Mouse (Mus musculus) heart, embryonic 13.5 days (tissue): ENCODE results near the gene Scn3b. TPM values are rescaled to one million over a fixed set of nuclear protein-coding genes. Genes with fewer than 3 reads are reported as not detected.

Experiments used
- ATAC-seq: fragments of 200-750 bp; cut with Nextera tagmentation; 2 replicates; pipeline ENCODE4 v1.8.0; 2017; ENCODE audit warnings: moderate TSS enrichment; ENCODE audit not compliant: insufficient number of reproducible peaks, low FRiP score, low TSS enrichment; ENCODE audit errors: extremely low read depth
- H3K27ac ChIP-seq: fragments of 300-500 bp; sonication (generic); replicated peaks from 2 replicates; pipeline ENCODE4 v1.5.1; 2015; ENCODE audit warnings: moderate library complexity, mild to moderate bottlenecking, inconsistent platforms
- H3K27me3 ChIP-seq: fragments of 300-500 bp; sonication (generic); replicated peaks from 2 replicates; pipeline ENCODE4 v1.6.1; 2015; ENCODE audit warnings: mild to moderate bottlenecking, inconsistent platforms
- H3K36me3 ChIP-seq: fragments of 300-500 bp; sonication (generic); 2 replicates; pipeline ENCODE4 v1.6.1; 2015; ENCODE audit warnings: mild to moderate bottlenecking, inconsistent platforms
- H3K4me1 ChIP-seq: fragments of 300-500 bp; sonication (generic); 2 replicates; pipeline ENCODE4 v1.6.1; 2015; ENCODE audit warnings: inconsistent platforms
- H3K4me2 ChIP-seq: fragments of 300-500 bp; sonication (generic); 2 replicates; pipeline ENCODE4 v1.6.1; 2015; ENCODE audit warnings: inconsistent platforms, mild to moderate bottlenecking, moderate library complexity
- H3K4me3 ChIP-seq: fragments of 300-500 bp; sonication (generic); 2 replicates; pipeline ENCODE4 v1.5.1; 2015; ENCODE audit warnings: moderate library complexity, mild to moderate bottlenecking, inconsistent platforms
- H3K9ac ChIP-seq: fragments of 300-500 bp; sonication (generic); 2 replicates; pipeline ENCODE4 v1.6.1; 2015; ENCODE audit warnings: inconsistent platforms, mild to moderate bottlenecking, moderate library complexity
- H3K9me3 ChIP-seq: fragments of 300-500 bp; sonication (generic); 2 replicates; pipeline ENCODE4 v1.6.1; 2016; ENCODE audit warnings: inconsistent platforms
- WGBS: fragments of 180-500 bp; shearing (Covaris S2); methylation state at CpG from one replicate; pipeline ENCODE4 v1.1.7; 2015; ENCODE audit warnings: mixed read lengths; 5-methylcytosine and 5-hydroxymethylcytosine counted together
- polyA plus RNA-seq: library from polyadenylated mRNA; unstranded; fragments of >200 nt; fragmentation: Nextera tagmentation; extraction: Ambion mirVana; gene quantifications from 2 replicates; pipeline ENCODE4 v1.2.1, GENCODE M21; 2015

Gene Scn3b
- polyA plus RNA-seq, 1 experiment from 2014 or later = 1.3 TPM

GRCm38 (mm10) chr9:40317735-40318134 is 48.7 kb downstream of the Scn3b start:
- Histone ChIP-seq H3K9me3 (no peaks in the 10 kb centered on the region), H3K4me2 (no peak overlapping the region), H3K36me3 (peaks cover 33% of the 10 kb centered on the region), H3K9ac (no peak overlapping the region), H3K27me3 (no peaks in the 10 kb centered on the region), H3K4me1 (peaks cover 32% of the 10 kb centered on the region), H3K27ac (no peak overlapping the region), H3K4me3 (no peak overlapping the region)
- 81% methylated on average over 4 of the region's 4 CpGs for WGBS
- ATAC-seq = no peak

DNA sequence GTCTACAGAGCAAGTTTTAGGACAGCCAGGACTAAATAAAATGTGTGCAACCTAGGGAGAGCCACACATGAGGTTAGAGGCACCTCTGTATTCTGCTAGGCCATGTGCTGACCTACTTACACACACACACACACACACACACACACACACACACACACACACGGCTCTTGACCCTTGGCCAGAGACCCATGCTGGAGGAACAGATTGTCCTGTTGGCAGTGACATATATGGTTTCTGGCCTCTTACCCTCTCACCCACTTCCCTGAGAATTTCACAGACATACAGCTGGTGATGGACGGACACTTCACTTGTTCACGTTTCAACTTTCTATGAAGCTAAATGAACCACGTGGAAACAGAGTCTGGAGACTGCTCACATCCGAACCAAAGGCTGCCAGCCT is 49.8 kb downstream of the Scn3b start:
- H3K4me1 ChIP-seq = peaks cover 35% of the 10 kb centered on the region

DNA sequence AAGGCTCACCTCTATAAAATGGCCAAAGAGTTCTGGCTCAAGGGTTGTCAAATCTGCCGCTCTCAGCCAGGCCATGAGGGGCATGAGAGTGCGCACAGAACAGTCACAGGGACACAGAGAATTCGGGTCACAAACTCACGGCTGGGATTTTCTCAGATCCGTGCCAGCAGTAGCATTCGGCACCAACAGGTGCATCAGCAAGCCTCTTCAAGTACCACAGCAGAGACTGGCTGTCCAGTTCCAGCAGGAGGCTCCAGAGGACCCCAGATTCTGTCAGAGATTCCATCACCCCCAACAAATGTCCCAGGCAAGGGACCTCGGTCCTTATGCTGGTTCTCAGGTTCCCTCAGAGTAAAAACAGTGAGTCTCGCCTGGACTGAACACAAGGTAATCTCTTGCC is 51.4 kb downstream of the Scn3b start:
- Histone ChIP-seq H3K36me3 (peaks cover 18% of the 10 kb centered on the region), H3K4me2 (peak overlapping the region; percentile 22), H3K9ac (no peak overlapping the region), H3K4me3 (no peak overlapping the region), H3K4me1 (peaks cover 43% of the 10 kb centered on the region), H3K27me3 (no peaks in the 10 kb centered on the region), H3K9me3 (no peaks in the 10 kb centered on the region), H3K27ac (peak overlapping the region; percentile 59)
- 80% methylated on average over 8 of the region's 8 CpGs for WGBS
- ATAC-seq = no peak

More for the DNA sequence above, 49.8 kb downstream of the Scn3b start:
- Histone ChIP-seq H3K9me3 (no peaks in the 10 kb centered on the region), H3K4me2 (no peak overlapping the region), H3K27ac (no peak overlapping the region), H3K36me3 (peaks cover 33% of the 10 kb centered on the region), H3K27me3 (no peaks in the 10 kb centered on the region), H3K4me3 (no peak overlapping the region), H3K9ac (no peak overlapping the region)
- no peak for ATAC-seq
- WGBS = 82% methylated on average over 5 of the region's 5 CpGs

DNA sequence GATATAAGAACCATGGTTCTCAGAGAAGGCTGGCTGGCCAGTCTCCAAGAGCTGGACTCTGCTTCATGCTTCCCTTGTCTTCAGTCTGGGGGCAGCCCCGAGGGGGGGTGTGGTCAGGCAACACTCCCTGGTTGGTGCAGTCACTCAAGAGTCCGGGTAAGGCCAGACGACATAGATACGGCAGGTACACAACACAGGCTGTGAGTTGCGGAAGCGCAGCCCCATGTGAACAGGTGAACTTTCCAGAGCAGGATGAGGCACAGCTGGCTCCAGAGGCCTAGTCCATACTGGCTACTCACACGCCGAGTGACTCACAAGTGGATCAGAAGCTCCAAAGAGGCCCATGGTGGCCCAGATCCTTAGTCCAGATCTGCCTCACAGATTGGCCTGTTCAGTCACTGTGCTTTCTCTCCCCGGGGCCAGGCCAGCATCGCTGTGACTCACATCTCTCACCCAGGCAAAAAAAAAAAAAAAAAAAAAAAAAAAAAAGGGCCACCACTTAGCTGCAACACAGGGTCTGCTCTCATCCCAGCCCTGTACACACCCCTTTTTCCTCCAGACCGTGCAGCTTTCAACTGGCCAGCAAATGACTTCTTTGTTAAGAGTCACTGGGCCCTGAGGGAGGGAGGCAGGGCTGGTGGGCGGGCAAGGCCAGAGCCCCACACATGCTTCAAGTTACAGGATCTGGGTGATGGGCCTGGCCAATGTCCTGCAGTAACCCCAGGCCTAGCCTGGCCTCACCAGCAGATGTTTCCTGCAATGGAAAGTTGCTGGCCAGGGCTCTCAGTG is 52.1 kb downstream of the Scn3b start:
- H3K27me3 ChIP-seq = no peaks in the 10 kb centered on the region
- peak overlapping the region; percentile 59 for H3K27ac ChIP-seq
- H3K9ac ChIP-seq = no peak overlapping the region
- H3K4me2 ChIP-seq = peak overlapping the region; percentile 22; the same call in 1 of the 2 replicates
- peaks cover 14% of the 10 kb centered on the region for H3K36me3 ChIP-seq
- peaks cover 49% of the 10 kb centered on the region for H3K4me1 ChIP-seq
- WGBS = 47% methylated on average over 12 of the region's 12 CpGs
- H3K9me3 ChIP-seq = no peaks in the 10 kb centered on the region
- no peak overlapping the region for H3K4me3 ChIP-seq
- peak; percentile 59 for ATAC-seq

GRCm38 (mm10) chr9:40321668-40322003 is 52.6 kb downstream of the Scn3b start:
- H3K4me3 ChIP-seq = no peak overlapping the region
- H3K27ac ChIP-seq = peak overlapping the region; percentile 59; the same call in 1 of the 2 replicates
- WGBS = 66% methylated on average over 3 of the region's 3 CpGs
- no peak for ATAC-seq
- H3K36me3 ChIP-seq = peaks cover 10% of the 10 kb centered on the region
- no peaks in the 10 kb centered on the region for H3K27me3 ChIP-seq
- no peak overlapping the region for H3K9ac ChIP-seq
- H3K4me1 ChIP-seq = peaks cover 55% of the 10 kb centered on the region
- H3K9me3 ChIP-seq = no peaks in the 10 kb centered on the region
- no peak overlapping the region for H3K4me2 ChIP-seq

GRCm38 (mm10) chr9:40322372-40322771 is 53.4 kb downstream of the Scn3b start:
- peaks cover 53% of the 10 kb centered on the region for H3K4me1 ChIP-seq
- H3K27ac ChIP-seq = no peak overlapping the region
- 80% methylated on average over 3 of the region's 3 CpGs for WGBS
- no peaks in the 10 kb centered on the region for H3K27me3 ChIP-seq
- H3K9me3 ChIP-seq = no peaks in the 10 kb centered on the region
- no peak overlapping the region for H3K4me2 ChIP-seq
- ATAC-seq = no peak
- no peak overlapping the region for H3K4me3 ChIP-seq
- no peak overlapping the region for H3K9ac ChIP-seq
- peaks cover 3% of the 10 kb centered on the region for H3K36me3 ChIP-seq

GRCm38 (mm10) chr9:40323171-40323570 is 54.2 kb downstream of the Scn3b start:
- ATAC-seq = no peak
- Histone ChIP-seq H3K27ac (no peak overlapping the region), H3K4me3 (no peak overlapping the region), H3K9me3 (no peaks in the 10 kb centered on the region), H3K9ac (no peak overlapping the region), H3K4me1 (peaks cover 51% of the 10 kb centered on the region), H3K36me3 (no peaks in the 10 kb centered on the region), H3K4me2 (no peak overlapping the region), H3K27me3 (no peaks in the 10 kb centered on the region)
- 82% methylated on average over 5 of the region's 5 CpGs for WGBS

DNA sequence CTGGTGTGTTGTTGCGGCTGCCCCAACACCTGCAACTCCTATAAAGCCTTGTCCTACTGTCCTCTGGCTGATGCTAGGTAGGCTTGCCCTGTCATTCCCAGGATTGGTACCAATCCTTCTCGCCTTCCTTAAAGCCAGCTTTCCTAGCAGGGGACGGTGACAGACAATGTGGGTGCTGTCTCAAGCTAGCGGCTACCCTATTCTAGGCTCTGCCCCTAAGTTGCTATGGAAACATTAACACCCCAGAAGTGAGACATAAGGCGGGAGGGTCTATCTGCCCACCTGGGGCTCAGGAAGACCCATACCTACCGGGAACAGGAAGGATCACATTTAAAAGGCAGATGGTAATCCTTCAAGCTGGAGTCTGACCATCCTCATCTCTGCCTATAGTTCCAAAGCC is 54.8 kb downstream of the Scn3b start:
- H3K9me3 ChIP-seq = no peaks in the 10 kb centered on the region
- no peak overlapping the region for H3K4me2 ChIP-seq
- H3K36me3 ChIP-seq = no peaks in the 10 kb centered on the region
- H3K4me1 ChIP-seq = peaks cover 51% of the 10 kb centered on the region
- ATAC-seq = no peak
- no peaks in the 10 kb centered on the region for H3K27me3 ChIP-seq
- 74% methylated on average over 6 of the region's 6 CpGs for WGBS
- H3K27ac ChIP-seq = no peak overlapping the region
- H3K9ac ChIP-seq = no peak overlapping the region
- H3K4me3 ChIP-seq = no peak overlapping the region

DNA sequence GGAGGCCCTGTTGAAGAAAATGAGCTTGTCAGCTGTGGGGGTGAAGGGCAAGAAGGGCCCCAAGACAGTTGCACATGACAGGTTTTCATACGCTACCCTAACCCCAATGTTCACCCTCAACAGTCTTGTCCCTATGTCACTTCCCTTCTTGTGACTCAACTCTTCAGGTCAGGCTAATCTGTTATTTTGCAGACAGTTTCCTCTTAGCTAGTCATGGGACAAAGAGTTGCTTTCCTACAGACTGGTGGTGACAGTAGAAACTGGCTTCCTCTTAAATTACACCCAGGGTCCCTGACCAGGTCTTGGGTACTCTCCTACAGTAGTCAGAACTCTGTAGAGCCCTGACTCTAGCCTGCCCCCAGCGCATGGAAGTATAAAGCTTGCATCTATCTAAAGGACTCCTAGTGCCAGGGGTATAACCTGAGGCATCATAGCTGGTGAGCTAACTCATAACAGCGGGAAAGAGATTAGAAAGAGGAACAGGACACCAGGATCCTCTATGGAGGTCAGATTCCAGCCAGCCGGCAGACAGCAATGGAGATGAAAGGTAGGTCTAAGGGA is 55.3 kb downstream of the Scn3b start:
- ATAC-seq = no peak
- H3K4me2 ChIP-seq = no peak overlapping the region
- no peak overlapping the region for H3K27ac ChIP-seq
- no peak overlapping the region for H3K9ac ChIP-seq
- H3K4me1 ChIP-seq = peaks cover 51% of the 10 kb centered on the region
- no peaks in the 10 kb centered on the region for H3K36me3 ChIP-seq
- WGBS = 79% methylated on average over 4 of the region's 4 CpGs
- no peaks in the 10 kb centered on the region for H3K9me3 ChIP-seq
- no peaks in the 10 kb centered on the region for H3K27me3 ChIP-seq
- no peak overlapping the region for H3K4me3 ChIP-seq

- Histone ChIP-seq H3K4me2 (peak overlapping the region; percentile 54), H3K27me3 (no peaks in the 10 kb centered on the region), H3K36me3 (no peaks in the 10 kb centered on the region), H3K9ac (0 out of 2 replicates have a peak overlapping the region, but pooled peaks have one; percentile 30), H3K27ac (peak overlapping the region; percentile 57), H3K9me3 (no peaks in the 10 kb centered on the region), H3K4me3 (no peak overlapping the region), H3K4me1 (peaks cover 51% of the 10 kb centered on the region)
- WGBS = 81% methylated on average over 6 of the region's 6 CpGs
- no peak for ATAC-seq
These were observed 55.8 kb downstream of the Scn3b start for GRCm38 (mm10) chr9:40324826-40325225.

- 26% methylated on average over 7 of the region's 7 CpGs for WGBS
- no peak overlapping the region for H3K4me3 ChIP-seq
- H3K4me1 ChIP-seq = peaks cover 41% of the 10 kb centered on the region
- no peaks in the 10 kb centered on the region for H3K36me3 ChIP-seq
- ATAC-seq = no peak
- H3K9ac ChIP-seq = 0 out of 2 replicates have a peak overlapping the region, but pooled peaks have one; percentile 34
- peak overlapping the region; percentile 57 for H3K27ac ChIP-seq
- no peaks in the 10 kb centered on the region for H3K27me3 ChIP-seq
- H3K4me2 ChIP-seq = peak overlapping the region; percentile 54
- no peaks in the 10 kb centered on the region for H3K9me3 ChIP-seq
These were observed 57.4 kb downstream of the Scn3b start for GRCm38 (mm10) chr9:40326260-40326915.
